Mouse (Mus musculus) hindbrain, embryonic 11.5 days (tissue): ENCODE data around the gene Rassf8. TPM values are rescaled to one million over a fixed set of nuclear protein-coding genes. Genes with fewer than 3 reads are reported as not detected.

Experiments
- ATAC-seq: fragments of 200-750 bp; cut with Nextera tagmentation; 2 replicates; pipeline ENCODE4 v1.8.0; 2017; ENCODE audit warnings: mild to moderate bottlenecking, moderate TSS enrichment, moderate library complexity; ENCODE audit not compliant: low FRiP score
- DNase-seq: peaks from one replicate; pipeline ENCODE4 v3.0.0-alpha.2; 2015; ENCODE audit warnings: low spot score
- H3K27ac ChIP-seq: fragments of 300-500 bp; sonication (generic); 2 replicates; pipeline ENCODE4 v1.5.1; 2014; ENCODE audit warnings: mild to moderate bottlenecking, low read depth, low read length
- H3K27me3 ChIP-seq: fragments of 300-500 bp; sonication (generic); 2 replicates; pipeline ENCODE4 v1.6.1; 2014; ENCODE audit warnings: mild to moderate bottlenecking, low read length, moderate library complexity, mixed read lengths; ENCODE audit not compliant: control insufficient read depth, insufficient read depth
- H3K36me3 ChIP-seq: fragments of 300-500 bp; sonication (generic); 2 replicates; pipeline ENCODE4 v1.6.1; 2014; ENCODE audit warnings: mild to moderate bottlenecking, low read length, moderate library complexity, mixed read lengths; ENCODE audit not compliant: control insufficient read depth, insufficient read depth
- H3K4me1 ChIP-seq: fragments of 300-500 bp; sonication (generic); replicated peaks from 2 replicates; pipeline ENCODE4 v1.6.1; 2014; ENCODE audit warnings: low read length, mixed read lengths; ENCODE audit not compliant: control insufficient read depth, insufficient read depth
- H3K4me2 ChIP-seq: fragments of 300-500 bp; sonication (generic); replicated peaks from 2 replicates; pipeline ENCODE4 v1.6.1; 2014; ENCODE audit warnings: mild to moderate bottlenecking, low read depth, low read length
- H3K4me3 ChIP-seq: fragments of 300-500 bp; sonication (generic); 2 replicates; pipeline ENCODE4 v1.5.1; 2014; ENCODE audit warnings: low read depth, low read length
- H3K9ac ChIP-seq: fragments of 300-500 bp; sonication (generic); 2 replicates; pipeline ENCODE4 v1.6.1; 2014; ENCODE audit warnings: low read depth, low read length
- H3K9me3 ChIP-seq: fragments of 300-500 bp; sonication (generic); 2 replicates; pipeline ENCODE4 v1.6.1; 2016; ENCODE audit warnings: low read length; ENCODE audit not compliant: control insufficient read depth
- WGBS: fragments of 180-500 bp; shearing (Covaris S2); extraction: QIAGEN DNeasy Blood & Tissue Kit; methylation state at CpG from one replicate; pipeline ENCODE4 v1.1.7; 2014; 5-methylcytosine and 5-hydroxymethylcytosine counted together
- polyA plus RNA-seq: library from polyadenylated mRNA; unstranded; fragments of >200 nt; fragmentation: Nextera tagmentation; extraction: Ambion mirVana; gene quantifications from 2 replicates; pipeline ENCODE4 v1.2.1, GENCODE M21; 2014

Gene Rassf8
- polyA plus RNA-seq, 1 experiment from 2014 or later = 7.0 TPM

GRCm38 (mm10) chr6:145740011-145740410 is 6.5 kb upstream of the Rassf8 start:
- Histone ChIP-seq H3K9me3 (no peaks in the 10 kb centered on the region), H3K27ac (no peak overlapping the region), H3K4me2 (no peak overlapping the region), H3K9ac (no peak overlapping the region), H3K36me3 (no peaks in the 10 kb centered on the region), H3K4me3 (no peak overlapping the region), H3K4me1 (no peaks in the 10 kb centered on the region), H3K27me3 (no peaks in the 10 kb centered on the region)
- WGBS = 85% methylated on average over 3 of the region's 3 CpGs
- DNase-seq = no peak
- no peak for ATAC-seq

DNA sequence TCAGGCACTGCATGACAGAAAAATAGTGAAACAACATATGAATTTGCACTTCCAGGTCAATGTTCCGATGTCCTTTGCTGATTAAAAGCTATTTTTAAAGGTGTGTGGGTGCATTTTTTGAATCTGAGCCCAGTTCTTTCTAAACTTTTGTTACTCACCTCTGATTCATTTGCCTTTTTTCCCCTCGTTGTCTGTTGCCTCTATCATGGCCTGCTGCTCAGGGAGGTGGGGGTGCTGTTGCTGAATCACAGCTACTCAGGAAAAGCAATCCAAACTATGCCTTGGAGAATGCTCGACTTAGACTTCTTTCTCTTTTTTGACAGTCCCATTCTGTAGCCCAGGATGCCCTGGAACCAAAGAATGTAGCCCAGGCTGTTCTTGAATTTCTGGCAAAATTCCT is 1.3 kb upstream of the Rassf8 start:
- no peak overlapping the region for H3K27ac ChIP-seq
- WGBS = 54% methylated on average over 3 of the region's 3 CpGs
- no peaks in the 10 kb centered on the region for H3K9me3 ChIP-seq
- H3K27me3 ChIP-seq = no peaks in the 10 kb centered on the region
- no peak overlapping the region for H3K9ac ChIP-seq
- no peak overlapping the region for H3K4me2 ChIP-seq
- DNase-seq = no peak
- H3K4me3 ChIP-seq = no peak overlapping the region
- ATAC-seq = no peak
- H3K36me3 ChIP-seq = no peaks in the 10 kb centered on the region
- H3K4me1 ChIP-seq = peaks cover 5% of the 10 kb centered on the region; the same call in 1 of the 2 replicates

DNA sequence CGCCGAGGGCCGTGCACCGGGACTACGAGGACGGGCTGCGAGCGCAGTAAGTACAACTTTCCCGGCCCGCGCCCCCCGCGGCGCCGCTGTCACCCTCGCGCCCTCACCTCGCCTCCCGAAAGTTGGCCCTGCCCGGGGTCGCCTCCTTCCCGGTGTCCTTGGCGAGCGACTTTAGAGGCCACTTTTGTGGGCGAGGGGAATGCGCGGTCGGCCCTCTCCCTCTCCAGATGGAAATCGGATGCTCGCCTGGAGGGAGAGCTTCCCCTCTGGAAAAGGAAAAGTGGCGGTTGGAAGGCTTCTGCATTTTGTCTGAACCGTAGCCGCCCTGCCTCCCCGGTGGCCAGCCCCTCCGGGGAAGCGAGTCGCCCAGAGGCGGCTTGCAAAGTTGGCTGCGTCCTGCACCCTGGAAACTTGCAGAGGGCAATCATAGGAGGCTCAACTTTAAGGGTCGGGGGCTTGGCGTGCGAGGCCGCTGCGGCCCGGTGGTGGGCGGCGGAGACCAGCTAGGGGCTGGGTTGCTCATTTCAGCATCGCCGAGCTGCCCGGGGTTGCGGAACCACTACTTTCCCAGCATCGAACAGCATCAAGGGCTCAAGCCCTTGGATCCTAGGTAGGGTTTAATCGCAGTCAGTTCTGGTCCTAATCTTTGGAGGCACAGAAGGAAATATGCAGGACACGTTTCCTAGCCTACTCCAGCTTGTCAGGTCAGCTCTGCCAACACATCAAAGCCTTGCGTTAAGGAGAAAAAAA is 548 bp downstream of the Rassf8 start:
- peak; percentile 13 for ATAC-seq
- Histone ChIP-seq H3K27ac (peak overlapping the region; percentile 79), H3K4me3 (peak overlapping the region; percentile 63), H3K27me3 (no peaks in the 10 kb centered on the region), H3K9me3 (no peaks in the 10 kb centered on the region), H3K9ac (peak overlapping the region; percentile 70), H3K4me1 (peaks cover 5% of the 10 kb centered on the region; the same call in 1 of the 2 replicates), H3K4me2 (peak overlapping the region; percentile 74), H3K36me3 (no peaks in the 10 kb centered on the region)
- peak; percentile 67 for DNase-seq
- WGBS = under 1% methylated on average over 53 of the region's 55 CpGs

DNA sequence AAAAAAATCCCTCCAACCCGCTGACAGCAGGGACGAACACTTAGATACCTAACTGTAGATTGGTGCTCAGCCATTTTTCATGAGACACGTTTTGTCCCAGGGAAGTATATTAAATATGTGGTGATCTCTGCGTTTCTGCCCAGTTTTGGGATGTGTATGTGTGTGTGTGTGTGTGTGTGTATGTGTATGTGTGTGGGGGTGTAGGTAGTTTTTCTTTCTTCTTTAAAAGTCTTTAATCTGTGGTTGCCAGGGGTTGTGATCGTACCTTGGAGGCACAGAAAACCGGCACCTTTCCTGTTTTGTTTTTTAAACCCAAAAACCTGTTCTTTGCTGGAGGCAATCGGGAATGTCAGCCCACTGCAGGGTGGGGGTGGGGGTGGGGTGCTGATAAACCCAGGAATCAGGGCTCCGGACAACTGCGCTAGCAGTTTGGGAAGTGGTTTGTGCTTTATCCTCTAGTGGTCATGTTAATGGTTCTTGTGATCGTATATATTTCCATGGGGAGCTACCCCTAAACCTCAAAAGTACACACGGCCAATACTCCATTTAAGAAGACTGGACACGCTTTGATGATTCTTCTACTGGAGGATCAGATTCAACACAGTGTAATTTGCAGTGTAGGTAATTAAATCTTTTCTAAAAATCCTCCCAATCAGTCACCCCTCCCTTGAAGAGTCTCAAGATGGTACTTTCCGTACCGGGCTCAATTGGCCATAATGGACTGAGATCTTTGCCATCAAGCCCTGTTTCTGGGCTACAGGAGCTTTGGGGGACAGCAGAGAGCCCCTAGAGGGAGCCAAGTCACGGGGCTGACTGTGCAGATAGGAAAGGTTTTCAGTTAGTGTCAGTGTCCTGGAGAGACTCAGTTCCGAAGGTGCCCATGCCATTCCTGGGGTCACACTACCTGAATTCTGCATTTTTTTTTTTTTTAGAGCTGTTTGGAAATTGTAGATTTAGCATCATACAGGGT is 1.4 kb downstream of the Rassf8 start:
- no peak overlapping the region for H3K27ac ChIP-seq
- no peaks in the 10 kb centered on the region for H3K36me3 ChIP-seq
- H3K9ac ChIP-seq = peak overlapping the region; percentile 70
- peaks cover 5% of the 10 kb centered on the region; the same call in 1 of the 2 replicates for H3K4me1 ChIP-seq
- 17% methylated on average over 16 of the region's 16 CpGs for WGBS
- peak overlapping the region; percentile 74 for H3K4me2 ChIP-seq
- ATAC-seq (no peak), DNase-seq (no peak)
- H3K4me3 ChIP-seq = peak overlapping the region; percentile 63
- H3K27me3 ChIP-seq = no peaks in the 10 kb centered on the region
- no peaks in the 10 kb centered on the region for H3K9me3 ChIP-seq

DNA sequence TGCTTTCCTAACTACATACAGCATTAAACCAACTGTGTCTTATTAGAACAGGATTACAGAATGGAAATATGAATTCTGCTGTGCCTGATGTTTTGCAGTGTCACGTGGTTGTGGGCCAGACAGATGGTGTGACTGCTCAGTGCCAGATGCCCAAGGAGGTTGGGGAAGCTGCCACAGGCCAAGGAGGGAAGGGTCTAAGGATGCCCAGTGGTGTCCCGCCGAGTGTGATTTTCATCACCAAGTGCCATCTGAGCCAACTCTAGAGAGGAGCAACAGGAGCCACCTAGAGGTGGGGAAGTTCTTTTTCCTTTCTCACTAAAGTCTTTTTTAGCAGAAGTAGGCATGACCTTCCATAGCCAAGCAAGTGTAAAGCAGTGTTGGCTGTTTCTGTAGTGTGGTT is 3.8 kb downstream of the Rassf8 start:
- no peaks in the 10 kb centered on the region for H3K9me3 ChIP-seq
- no peaks in the 10 kb centered on the region for H3K27me3 ChIP-seq
- no peak overlapping the region for H3K4me2 ChIP-seq
- no peaks in the 10 kb centered on the region for H3K36me3 ChIP-seq
- 85% methylated on average over 3 of the region's 3 CpGs for WGBS
- H3K4me1 ChIP-seq = peaks cover 5% of the 10 kb centered on the region; the same call in 1 of the 2 replicates
- H3K4me3 ChIP-seq = no peak overlapping the region
- H3K9ac ChIP-seq = no peak overlapping the region
- ATAC-seq (no peak), DNase-seq (no peak)
- H3K27ac ChIP-seq = no peak overlapping the region

GRCm38 (mm10) chr6:145753296-145753695 is 6.7 kb downstream of the Rassf8 start:
- H3K4me3 ChIP-seq = no peak overlapping the region
- DNase-seq = no peak
- no peak for ATAC-seq
- no peaks in the 10 kb centered on the region for H3K9me3 ChIP-seq
- 88% methylated on average over 6 of the region's 6 CpGs for WGBS
- H3K4me2 ChIP-seq = no peak overlapping the region
- no peak overlapping the region for H3K9ac ChIP-seq
- no peaks in the 10 kb centered on the region for H3K36me3 ChIP-seq
- H3K27ac ChIP-seq = no peak overlapping the region
- no peaks in the 10 kb centered on the region for H3K27me3 ChIP-seq
- no peaks in the 10 kb centered on the region; the same call in 1 of the 2 replicates for H3K4me1 ChIP-seq

GRCm38 (mm10) chr6:145754416-145754815 is 7.9 kb downstream of the Rassf8 start:
- no peak for ATAC-seq
- no peaks in the 10 kb centered on the region for H3K27me3 ChIP-seq
- H3K4me3 ChIP-seq = no peak overlapping the region
- H3K4me2 ChIP-seq = no peak overlapping the region
- no peak for DNase-seq
- no peaks in the 10 kb centered on the region for H3K36me3 ChIP-seq
- 87% methylated on average over 6 of the region's 6 CpGs for WGBS
- no peaks in the 10 kb centered on the region for H3K9me3 ChIP-seq
- no peak overlapping the region for H3K27ac ChIP-seq
- no peaks in the 10 kb centered on the region for H3K4me1 ChIP-seq
- H3K9ac ChIP-seq = no peak overlapping the region

GRCm38 (mm10) chr6:145755942-145756639 is 9.5 kb downstream of the Rassf8 start:
- no peak overlapping the region for H3K4me3 ChIP-seq
- 76% methylated on average over 14 of the region's 14 CpGs for WGBS
- ATAC-seq = no peak
- H3K9me3 ChIP-seq = no peaks in the 10 kb centered on the region
- H3K4me2 ChIP-seq = no peak overlapping the region
- no peak overlapping the region for H3K27ac ChIP-seq
- H3K9ac ChIP-seq = no peak overlapping the region
- no peaks in the 10 kb centered on the region for H3K4me1 ChIP-seq
- no peaks in the 10 kb centered on the region for H3K27me3 ChIP-seq
- no peaks in the 10 kb centered on the region for H3K36me3 ChIP-seq
- DNase-seq = no peak
